Comparison of ENCODE assay signal across 11 mouse cellular contexts in the genomic region with DNA sequence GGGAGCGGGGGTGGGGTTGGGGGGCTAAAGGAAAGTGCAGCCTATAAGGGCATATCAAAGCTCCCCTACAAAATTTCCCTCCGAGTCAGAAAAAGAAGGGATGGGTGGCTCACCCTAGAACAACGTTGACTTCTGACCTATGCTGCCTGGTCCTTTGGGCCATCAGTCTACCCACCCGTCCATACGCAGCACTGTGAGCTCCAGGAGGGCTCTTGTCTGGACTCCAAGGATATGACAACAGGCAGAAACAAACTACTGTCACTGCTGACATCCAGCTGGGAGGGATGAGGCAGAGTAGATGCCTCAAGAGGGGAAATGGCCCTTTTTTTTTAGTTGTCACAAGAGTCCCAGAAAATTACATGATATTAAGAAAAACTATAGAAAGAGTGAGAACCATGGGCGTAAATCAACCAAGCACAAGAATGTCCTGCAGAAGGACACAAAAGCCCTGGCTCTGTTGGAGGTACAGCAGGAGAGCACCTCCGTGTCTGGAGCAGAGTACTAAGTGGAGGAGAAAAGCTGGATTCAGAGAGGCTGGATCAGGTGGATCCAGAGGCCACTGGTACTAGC. TPM values are rescaled to one million over a fixed set of nuclear protein-coding genes. Genes with fewer than 3 reads are reported as not detected.
A peak's percentile ranks its signal among the peaks of the same experiment; 100 is the strongest.
DNase-seq lines count a peak whose midpoint lies in the region; ATAC-seq lines count a peak whose summit lies in the region.
"Had no signal": no experiment of that assay in that cellular context is flagged by ENCODE, and none has a peak within 500 bp of the region (broad histone marks: within the 10 kb centered on the region; RNA-seq: fewer than 3 reads in every experiment).

No protein-coding gene starts in this region.

- no peak overlapping the region for H3K27ac ChIP-seq in hindbrain, embryonic 10.5 days
- no peak overlapping the region for H3K27ac ChIP-seq in hindbrain, embryonic 11.5 days (ENCODE audit: low read depth, low read length)
- no peak overlapping the region for H3K27ac ChIP-seq in intestine, embryonic 14.5 days (ENCODE audit: low read depth)

- H3K9ac ChIP-seq in hindbrain, embryonic 11.5 days (ENCODE audit: low read depth, low read length), result no peak overlapping the region
- no peak overlapping the region for H3K9ac ChIP-seq in intestine, embryonic 14.5 days (ENCODE audit: low read length)

- H3K4me2 ChIP-seq in hindbrain, embryonic 11.5 days (replicated peaks; ENCODE audit: low read depth, low read length), result no peak overlapping the region
- peak overlapping the region; percentile 26 for H3K4me2 ChIP-seq in intestine, embryonic 14.5 days (ENCODE audit: low read length)

- intact Hi-C loops in left cerebral cortex, postnatal 25 days (cut with DNase I), result no loop called here

- H3K9me3 ChIP-seq in hindbrain, embryonic 10.5 days, result no peaks in the 10 kb centered on the region
- H3K9me3 ChIP-seq in hindbrain, embryonic 11.5 days (ENCODE audit: control insufficient read depth, low read length), result no peaks in the 10 kb centered on the region
- no peaks in the 10 kb centered on the region for H3K9me3 ChIP-seq in intestine, embryonic 14.5 days (ENCODE audit: control insufficient read depth, low read length)

- WGBS in hindbrain, embryonic 10.5 days, result 44% methylated on average over 7 of the region's 7 CpGs
- 38% methylated on average over 7 of the region's 7 CpGs for WGBS in hindbrain, embryonic 11.5 days
- 50% methylated on average over 7 of the region's 7 CpGs for WGBS in intestine, embryonic 14.5 days

- no peak for DNase-seq in hindbrain, embryonic 10.5 days (ENCODE audit: low spot score)
- DNase-seq in hindbrain, embryonic 11.5 days (ENCODE audit: low spot score), result no peak
- peak; percentile 16 for DNase-seq in brain, adult 2 months (ENCODE audit: low read depth, low spot score)
- DNase-seq in cerebellum, postnatal 14 days, result peak; percentile 39 to 48
- no peak for DNase-seq in intestine, embryonic 14.5 days (ENCODE audit: low spot score)
- no peak for DNase-seq in gastrocnemius, adult 18-20 months (ENCODE audit: low spot score)
- DNase-seq in left cerebral cortex, postnatal 25 days (ENCODE audit: low spot score in 2 of 2), result no peak
- no peak for DNase-seq in layer of hippocampus, adult 11-12 months (ENCODE audit: low spot score)
- DNase-seq: gastrocnemius, postnatal 36 days had no signal

- peak overlapping the region; percentile 30 for H3K4me3 ChIP-seq in hindbrain, embryonic 10.5 days
- H3K4me3 ChIP-seq in hindbrain, embryonic 11.5 days (ENCODE audit: low read depth, low read length), result no peak overlapping the region
- H3K4me3 ChIP-seq in intestine, embryonic 14.5 days (ENCODE audit: low read depth, low read length), result no peak overlapping the region

- H3K4me1 ChIP-seq in hindbrain, embryonic 10.5 days (replicated peaks), result peaks cover 15% of the 10 kb centered on the region
- H3K4me1 ChIP-seq in hindbrain, embryonic 11.5 days (replicated peaks; ENCODE audit: control insufficient read depth, insufficient read depth, low read length), result no peaks in the 10 kb centered on the region
- H3K4me1 ChIP-seq in intestine, embryonic 14.5 days (replicated peaks; ENCODE audit: control insufficient read depth, insufficient read depth, low read length), result no peaks in the 10 kb centered on the region

- peaks cover 32% of the 10 kb centered on the region for H3K27me3 ChIP-seq in hindbrain, embryonic 10.5 days (ENCODE audit: insufficient read depth, poor library complexity, severe bottlenecking)
- H3K27me3 ChIP-seq in hindbrain, embryonic 11.5 days (ENCODE audit: control insufficient read depth, insufficient read depth, low read length), result no peaks in the 10 kb centered on the region
- H3K27me3 ChIP-seq in intestine, embryonic 14.5 days (replicated peaks; ENCODE audit: control insufficient read depth, insufficient read depth, low read length), result no peaks in the 10 kb centered on the region; the same call in 1 of the 2 replicates

- no peaks in the 10 kb centered on the region for H3K36me3 ChIP-seq in hindbrain, embryonic 10.5 days
- H3K36me3 ChIP-seq in hindbrain, embryonic 11.5 days (ENCODE audit: control insufficient read depth, insufficient read depth, low read length), result no peaks in the 10 kb centered on the region
- no peaks in the 10 kb centered on the region for H3K36me3 ChIP-seq in intestine, embryonic 14.5 days (ENCODE audit: control insufficient read depth, insufficient read depth, low read length)

- ATAC-seq in hindbrain, embryonic 11.5 days (ENCODE audit: low FRiP score), result no peak
- no peak for ATAC-seq in intestine, embryonic 14.5 days (replicated peaks; ENCODE audit: low FRiP score, low TSS enrichment, low read depth)

RNA-seq across cellular contexts. Expression of gene Tbata, which starts 4.6 kb away (rescaled TPM):
- 0.16 and 0.25 TPM in 2 replicates for polyA plus RNA-seq in hindbrain, embryonic 10.5 days (2016; fragmentation: Nextera tagmentation; extraction: Ambion mirVana)
- polyA plus RNA-seq in hindbrain, embryonic 11.5 days (2014; fragmentation: Nextera tagmentation; extraction: Ambion mirVana), result 0.17 TPM in 1 of 2 replicates, not detected in the other
- not detected in 2 replicates for polyA plus RNA-seq in intestine, embryonic 14.5 days (2014; fragmentation: Nextera tagmentation; extraction: Ambion mirVana)
- total RNA-seq in gastrocnemius, adult 18-20 months (2021), result not detected
- total RNA-seq in left cerebral cortex, postnatal 25 days (2021), result 1 to 10 TPM in 1 of 2 experiments, under 1 TPM in 1; 0.76 to 1.1 TPM
- total RNA-seq: adrenal gland, adult 18-20 months; megakaryocyte-erythroid progenitor cell, adult 5-6 weeks had no signal

RNA-seq across cellular contexts. Expression of gene Sgpl1, which starts 28.8 kb away (rescaled TPM):
- polyA plus RNA-seq in hindbrain, embryonic 10.5 days (2016; fragmentation: Nextera tagmentation; extraction: Ambion mirVana), result 64.8 and 73.0 TPM in 2 replicates
- 79.3 and 92.3 TPM in 2 replicates for polyA plus RNA-seq in hindbrain, embryonic 11.5 days (2014; fragmentation: Nextera tagmentation; extraction: Ambion mirVana)
- 59.4 and 65.7 TPM in 2 replicates for polyA plus RNA-seq in intestine, embryonic 14.5 days (2014; fragmentation: Nextera tagmentation; extraction: Ambion mirVana)
- 1 to 10 TPM; 5.8 to 6.1 TPM for total RNA-seq in gastrocnemius, adult 18-20 months (2021)
- 10 to 100 TPM; 21.7 to 22.8 TPM for total RNA-seq in left cerebral cortex, postnatal 25 days (2021)

Comparison
In these comparisons a context has a peak if more than half of its experiments do, and no peak if none do; other contexts are left out.
1. DNase-seq: peak in brain, adult 2 months (single experiment) and cerebellum, postnatal 14 days (2 of 2); none in hindbrain, embryonic 10.5 days (single experiment), hindbrain, embryonic 11.5 days (single experiment), intestine, embryonic 14.5 days (single experiment), gastrocnemius, adult 18-20 months (single experiment), left cerebral cortex, postnatal 25 days (0 of 2) and layer of hippocampus, adult 11-12 months (single experiment).